In the genomic region with DNA sequence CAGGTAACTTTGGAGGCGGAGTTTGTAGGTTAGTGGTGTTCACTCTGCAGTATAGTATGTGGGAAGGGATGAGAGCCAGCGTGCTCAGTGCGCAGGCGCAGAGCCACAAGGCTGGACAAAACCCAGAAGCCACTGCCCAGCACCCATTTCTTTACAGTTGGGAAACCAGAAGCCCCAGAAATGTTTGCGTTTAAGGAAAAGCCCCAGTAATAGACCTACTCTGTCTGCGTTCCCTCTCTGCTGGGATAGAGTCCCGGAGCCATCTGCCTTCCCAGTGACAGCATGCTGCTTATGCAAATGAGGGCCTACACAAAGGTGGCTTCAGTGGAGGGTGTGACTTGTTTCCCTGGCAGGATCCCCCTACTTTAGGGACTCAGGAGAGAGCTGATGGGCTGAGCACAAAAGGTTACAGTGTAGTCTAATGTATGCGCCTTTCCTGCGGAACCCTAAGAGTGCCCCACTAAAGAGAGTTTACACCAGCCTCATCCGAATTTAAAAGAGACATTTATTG, we compare ENCODE assay signal across 8 mouse cellular contexts.
A peak's percentile ranks its signal among the peaks of the same experiment; 100 is the strongest.
DNase-seq lines count a peak whose midpoint lies in the region; ATAC-seq lines count a peak whose summit lies in the region.

No protein-coding gene starts in this region.

- ATAC-seq in heart, embryonic 14.5 days (ENCODE audit: insufficient number of reproducible peaks, insufficient read depth, low FRiP score, low read depth): peak; percentile 39; the same call in 1 of the 2 replicates

- WGBS in heart, embryonic 14.5 days: 20% methylated on average over 10 of the region's 10 CpGs

- H3K4me3 ChIP-seq in heart, embryonic 14.5 days (ENCODE audit: control insufficient read depth in 1 of 2, insufficient read depth in 1 of 2, low read depth in 1 of 2, low read length in 2 of 2): no peak overlapping the region; a peak in 1 of 4 replicates

- no peak for DNase-seq in heart, postnatal 25 days (ENCODE audit: low spot score)
- peak; percentile 12 to 21 for DNase-seq in frontal cortex, postnatal 14 days (ENCODE audit: low spot score in 2 of 2)
- DNase-seq in layer of hippocampus, adult 18-20 months (ENCODE audit: low spot score in 2 of 2): peak; percentile 17 to 54
- peak; percentile 11 for DNase-seq in lung, postnatal 10 days
- DNase-seq in right cerebral cortex, postnatal 36 days (ENCODE audit: low spot score in 2 of 2): peak; percentile 3 to 8
- DNase-seq in urinary bladder, postnatal 25 days (ENCODE audit: low spot score): no peak
- no peak for DNase-seq in urinary bladder, postnatal 36 days (ENCODE audit: low spot score in 2 of 2)

- H3K4me1 ChIP-seq in heart, embryonic 14.5 days (ENCODE audit: control insufficient read depth in 2 of 2, insufficient read depth in 2 of 2, low read length in 2 of 2): peaks cover 0 to 6% of the 10 kb centered on the region in 2 experiments; a peak in 1 of 4 replicates

- no peak overlapping the region for H3K9ac ChIP-seq in heart, embryonic 14.5 days (ENCODE audit: low read length)

- H3K27ac ChIP-seq in heart, embryonic 14.5 days (replicated peaks in 1 of 2; ENCODE audit: control insufficient read depth in 1 of 2, insufficient read depth in 1 of 2, low read depth in 2 of 2, low read length in 2 of 2): no peak overlapping the region

- H3K4me2 ChIP-seq in heart, embryonic 14.5 days (ENCODE audit: low read length): peak overlapping the region; percentile 52

- H3K9me3 ChIP-seq in heart, embryonic 14.5 days (ENCODE audit: control insufficient read depth, low read length): no peaks in the 10 kb centered on the region

- H3K27me3 ChIP-seq in heart, embryonic 14.5 days (ENCODE audit: control insufficient read depth, insufficient read depth, low read length): no peaks in the 10 kb centered on the region

- intact Hi-C loops in heart, postnatal 25 days (cut with DNase I): no loop called here

- no peaks in the 10 kb centered on the region for H3K36me3 ChIP-seq in heart, embryonic 14.5 days (ENCODE audit: control insufficient read depth, insufficient read depth, low read length)

Comparison
In these comparisons a context has a peak if more than half of its experiments do, and no peak if none do; other contexts are left out.
1. DNase-seq: peak in frontal cortex, postnatal 14 days (2 of 2), layer of hippocampus, adult 18-20 months (2 of 2), lung, postnatal 10 days (single experiment) and right cerebral cortex, postnatal 36 days (2 of 2); none in heart, postnatal 25 days (single experiment), urinary bladder, postnatal 25 days (single experiment) and urinary bladder, postnatal 36 days (0 of 2).